Mouse (Mus musculus): ENCODE results near the gene Atp6v0a2.
"Not testable (repeated sequence)": the region's sequence is repeated elsewhere in the genome, so short reads cannot be mapped to it uniquely, and the experiment has no call there.

The Atp6v0a2 gene

DNA sequence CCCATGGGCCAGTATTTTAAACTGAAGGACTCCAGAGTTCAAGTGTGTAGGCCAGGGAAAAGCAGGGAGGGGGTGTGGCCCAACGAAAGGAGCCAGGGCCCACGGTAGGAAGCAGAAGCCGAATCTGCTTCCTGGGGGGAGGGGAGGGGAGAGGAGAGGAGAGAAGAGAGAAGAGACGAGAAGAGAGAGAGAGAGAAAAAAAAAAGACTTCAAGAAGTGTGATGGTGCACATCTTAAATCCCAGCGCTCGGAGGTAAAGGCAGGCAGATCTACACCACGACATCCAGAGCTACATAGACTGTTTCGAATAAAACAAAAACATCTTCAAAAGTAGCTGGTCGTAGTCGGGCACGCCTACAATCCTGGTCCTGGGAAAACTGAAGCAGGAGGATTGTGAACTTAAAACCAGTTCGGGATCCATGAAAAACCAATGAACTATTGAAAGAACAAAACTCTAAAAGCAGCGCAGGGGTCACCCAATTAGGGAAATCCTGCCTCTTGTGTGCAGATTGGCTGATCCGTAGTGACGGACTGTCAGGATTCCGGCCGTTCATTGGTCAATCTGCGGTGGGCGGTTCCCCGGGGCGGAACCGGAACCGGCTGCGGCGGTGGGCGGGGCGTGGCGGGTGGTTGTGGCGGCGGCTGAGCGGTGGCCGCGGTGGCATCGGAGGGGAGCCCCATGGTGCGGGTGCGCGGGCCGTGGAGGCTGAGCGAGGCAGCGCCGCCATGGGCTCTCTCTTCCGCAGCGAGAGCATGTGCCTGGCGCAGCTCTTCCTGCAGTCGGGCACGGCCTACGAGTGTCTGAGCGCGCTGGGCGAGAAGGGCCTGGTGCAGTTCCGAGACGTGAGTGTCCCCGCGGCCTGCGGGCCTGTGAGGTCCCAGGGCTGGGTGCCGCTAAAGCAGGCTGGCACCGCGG is at the start of gene Atp6v0a2:
TSS of gene Atp6v0a2 (plus strand) at position 129 of the 916 bp plus-strand sequence.
- DNase-seq = peak; percentile 90

DNA sequence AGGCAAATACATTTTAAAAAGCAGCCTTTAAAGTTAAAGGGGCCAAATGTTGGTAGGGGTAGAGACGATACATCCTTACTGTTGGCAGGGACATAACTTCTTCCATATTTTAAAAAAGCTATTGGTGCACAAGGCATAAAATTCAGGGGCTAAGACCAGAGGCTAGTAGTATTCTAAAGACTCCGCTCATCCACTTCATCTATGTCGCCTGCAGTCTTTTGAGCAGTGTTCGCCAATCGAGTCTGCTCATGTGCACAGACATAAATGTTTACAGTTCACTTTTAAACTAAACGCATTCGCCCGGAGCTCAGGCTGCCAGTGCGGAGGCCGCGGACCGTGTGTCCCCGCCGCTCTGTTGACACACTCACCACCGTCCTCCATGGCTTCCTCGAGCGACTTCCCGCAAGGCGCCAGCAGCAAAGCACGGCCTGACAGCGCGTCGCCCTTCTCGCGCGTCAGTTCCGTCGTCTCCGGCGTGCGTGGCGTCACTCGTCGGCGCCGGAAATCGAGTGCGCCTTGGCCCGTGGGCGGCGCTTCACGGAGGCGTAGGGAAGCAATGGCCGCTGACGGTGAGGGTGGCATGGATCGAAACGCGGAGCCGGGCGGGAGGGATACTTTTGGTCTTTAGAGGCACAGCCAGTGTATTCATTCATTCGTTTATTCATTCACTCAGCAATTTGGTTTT is 49.6 kb upstream of the Atp6v0a2 start, which contains the start of the genes Eif2b1 and Gtf2h3:
TSS of gene Eif2b1 (minus strand) at position 499 of the 685 bp plus-strand sequence.
TSS of gene Gtf2h3 (plus strand) at position 508 of the 685 bp plus-strand sequence.
- DNase-seq = peak; percentile 87

DNA sequence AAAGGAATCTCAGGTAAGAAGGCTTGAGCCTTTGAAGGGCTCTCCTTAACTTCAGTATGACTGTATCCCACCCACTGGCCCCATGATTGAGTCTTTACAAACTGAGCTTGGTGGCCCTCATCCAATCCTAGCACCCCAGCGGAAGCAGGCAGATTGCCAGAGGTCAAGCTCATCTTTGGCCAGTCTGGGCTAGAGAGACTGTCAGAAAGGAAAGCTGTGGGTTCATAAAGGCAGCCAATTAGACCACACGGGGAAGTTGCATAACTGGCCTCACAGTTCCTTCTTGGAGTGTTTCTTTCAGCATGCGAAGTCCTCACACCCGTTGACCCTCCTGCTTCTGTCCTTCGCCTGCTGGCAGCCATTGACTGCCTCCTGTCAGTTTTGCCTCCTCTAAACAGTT is 45.9 kb upstream of the Atp6v0a2 start:
- DNase-seq = no peak

DNA sequence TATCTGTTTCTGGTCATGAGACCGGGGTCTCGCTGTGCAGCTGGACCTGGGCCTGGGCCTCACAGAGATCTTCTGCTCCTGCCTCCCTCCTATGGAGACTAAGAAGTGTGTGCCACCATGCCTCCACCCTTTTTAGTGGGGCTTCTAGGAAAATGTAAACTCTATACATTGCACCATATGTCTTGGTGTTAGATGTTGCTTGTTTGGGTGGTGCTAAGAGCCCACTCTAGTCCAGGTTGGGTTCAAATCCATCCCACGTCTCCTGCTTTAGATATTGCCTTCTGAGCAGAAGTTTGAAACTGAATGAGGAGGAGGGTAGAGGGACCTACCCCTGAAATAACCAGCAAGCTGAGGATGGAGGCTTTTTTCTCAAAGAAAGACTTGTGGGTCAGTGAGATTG is 35.6 kb upstream of the Atp6v0a2 start:
- DNase-seq = no peak

DNA sequence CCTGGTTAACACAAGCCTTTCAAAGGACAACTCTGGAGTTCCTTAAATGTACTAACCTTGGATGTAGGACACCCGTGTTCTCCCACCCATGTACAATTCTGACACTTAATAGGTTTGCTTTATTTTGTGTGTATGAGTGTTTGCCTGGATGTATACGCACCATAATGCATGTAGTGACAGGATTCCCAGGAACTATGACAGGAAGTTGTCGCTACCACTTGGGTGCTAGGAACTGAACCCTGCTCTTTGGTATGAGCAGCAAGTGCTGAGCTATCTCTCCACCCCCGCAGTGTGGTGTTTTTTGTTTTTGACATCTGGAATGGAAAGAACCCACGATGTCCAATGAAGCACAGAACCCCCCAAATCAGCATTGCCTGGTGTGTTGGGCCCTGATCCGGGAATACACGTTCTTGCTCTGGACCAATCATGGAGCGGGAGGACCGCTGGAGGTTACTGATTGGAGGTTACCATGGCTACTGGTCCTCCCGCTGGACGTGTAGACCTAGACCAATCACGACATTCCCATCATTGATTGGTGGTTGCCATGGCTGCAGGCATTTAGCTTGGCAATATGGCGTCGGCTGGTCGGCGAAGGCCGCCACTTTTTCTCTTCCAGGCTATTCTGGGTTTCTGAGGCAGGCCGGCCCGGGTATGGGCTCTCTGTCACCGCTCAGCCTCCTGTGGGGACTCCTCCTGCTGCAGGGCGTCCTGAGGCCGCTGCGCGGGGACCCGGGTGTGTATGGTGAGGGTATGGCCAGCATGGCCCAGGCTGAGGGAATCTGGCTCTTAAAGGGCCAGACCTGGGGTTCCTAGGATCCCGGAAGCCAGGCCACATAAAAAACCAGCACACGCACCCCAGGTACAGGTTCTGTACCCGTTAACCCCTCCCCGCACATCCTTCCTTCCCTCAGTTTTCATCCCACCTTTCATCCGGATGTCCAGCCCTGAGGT is 29.9 kb upstream of the Atp6v0a2 start:
- DNase-seq = peak; percentile 88

DNA sequence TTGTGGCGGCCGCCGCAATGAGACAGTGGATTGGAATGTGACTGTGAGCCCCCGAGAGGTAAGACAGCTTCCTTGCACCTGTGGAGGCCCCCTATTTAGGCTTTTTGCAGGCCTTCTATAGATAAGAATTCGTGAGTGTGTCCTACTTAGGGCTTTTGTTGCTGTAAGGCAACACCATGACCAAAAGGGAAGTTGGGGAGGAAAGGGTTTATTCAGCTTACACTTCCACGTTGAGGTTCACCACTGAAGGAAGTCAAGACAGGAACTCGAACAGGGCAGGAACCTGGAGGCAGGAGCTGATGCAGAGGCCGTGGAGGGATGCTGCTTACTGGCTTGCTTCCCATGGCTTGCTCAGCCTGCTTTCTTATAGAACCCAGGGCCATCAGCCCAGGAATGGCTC is 28.6 kb upstream of the Atp6v0a2 start:
- DNase-seq = not testable (repeated sequence)

DNA sequence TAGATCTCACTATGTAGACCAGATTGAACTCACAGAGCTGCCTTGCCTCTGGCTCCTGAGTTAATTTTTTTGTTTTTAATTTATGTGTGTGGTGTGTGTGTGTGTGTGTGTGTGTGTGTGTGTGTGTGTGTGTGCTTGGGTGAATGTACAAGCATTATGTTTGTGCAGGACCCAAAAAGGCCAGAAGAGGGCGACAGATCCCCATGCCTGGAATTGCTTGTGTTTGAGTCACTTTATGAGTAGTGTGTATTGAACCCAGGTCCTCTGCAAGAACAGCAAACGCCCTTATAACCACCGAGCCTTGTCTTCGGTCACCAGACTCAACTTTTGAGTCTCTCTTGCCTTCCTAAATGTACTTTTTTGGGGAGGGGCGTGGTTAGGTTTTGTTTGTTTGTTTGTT is 26.0 kb upstream of the Atp6v0a2 start:
- no peak for DNase-seq

DNA sequence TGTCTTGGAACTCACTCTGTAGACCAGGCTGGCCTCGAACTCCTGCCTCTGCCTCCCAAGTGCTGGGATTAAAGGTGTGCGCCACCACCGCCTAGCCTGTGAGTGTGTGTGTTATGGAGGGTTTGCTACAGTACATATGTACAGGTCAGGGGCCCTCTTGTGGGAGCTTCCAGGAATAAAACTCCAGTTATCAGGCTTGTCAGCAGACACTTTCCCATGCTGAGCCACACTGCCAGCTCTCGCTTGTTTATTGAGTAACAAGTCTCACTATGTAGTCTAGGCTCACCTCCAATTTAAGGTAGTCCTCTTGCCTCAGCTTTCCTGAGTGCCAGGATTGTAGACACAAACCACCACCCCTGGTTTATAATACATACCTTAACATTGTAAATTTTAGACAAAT is 24.1 kb upstream of the Atp6v0a2 start:
- DNase-seq = no peak

DNA sequence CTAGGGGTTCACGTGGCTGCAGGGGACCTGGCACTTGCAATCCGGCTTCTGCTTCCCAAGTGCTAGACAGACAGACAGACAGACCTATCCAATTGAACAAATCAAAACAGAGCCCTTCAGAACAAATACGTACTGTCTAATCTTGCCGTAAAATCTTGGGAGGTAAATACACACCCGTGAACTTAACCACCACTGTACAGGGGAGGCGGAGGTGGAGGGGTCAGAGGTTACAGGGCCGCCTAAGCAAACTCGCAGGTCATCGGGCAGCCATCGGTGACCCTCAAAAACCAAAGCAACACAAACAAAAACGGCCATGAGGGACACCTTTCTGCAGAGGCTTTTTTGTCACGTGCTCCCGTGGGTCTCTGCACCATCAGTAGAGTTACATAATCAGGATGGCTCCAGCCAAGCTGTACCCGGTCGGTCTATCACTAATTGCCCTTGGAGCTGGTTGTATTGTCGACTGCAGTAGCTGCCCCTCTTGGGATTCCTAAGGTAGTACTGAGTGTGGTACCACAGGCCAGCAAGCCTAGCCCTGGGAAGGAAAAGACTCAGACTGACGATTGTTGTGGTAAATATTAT is 23.2 kb upstream of the Atp6v0a2 start:
- no peak for DNase-seq

DNA sequence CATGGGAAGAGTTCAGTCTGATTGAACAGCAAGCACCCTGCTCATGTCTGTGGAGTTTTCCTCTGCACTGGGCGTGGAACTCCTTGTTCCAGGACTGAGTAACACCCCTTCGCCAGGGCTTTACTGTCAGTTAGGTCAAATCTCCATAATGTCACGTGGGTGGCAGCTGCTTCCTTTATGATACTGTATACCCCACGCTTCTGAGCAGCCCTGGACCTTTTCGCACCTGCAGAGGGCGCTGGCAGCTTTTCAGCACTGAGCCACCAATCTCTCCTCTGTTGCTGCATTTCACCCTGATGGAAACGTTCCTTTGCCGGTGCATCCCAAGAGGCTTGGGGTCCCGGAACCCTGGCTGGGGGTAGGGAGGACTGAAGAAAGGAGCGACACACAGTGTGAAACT is 17.4 kb upstream of the Atp6v0a2 start:
- DNase-seq = no peak

DNA sequence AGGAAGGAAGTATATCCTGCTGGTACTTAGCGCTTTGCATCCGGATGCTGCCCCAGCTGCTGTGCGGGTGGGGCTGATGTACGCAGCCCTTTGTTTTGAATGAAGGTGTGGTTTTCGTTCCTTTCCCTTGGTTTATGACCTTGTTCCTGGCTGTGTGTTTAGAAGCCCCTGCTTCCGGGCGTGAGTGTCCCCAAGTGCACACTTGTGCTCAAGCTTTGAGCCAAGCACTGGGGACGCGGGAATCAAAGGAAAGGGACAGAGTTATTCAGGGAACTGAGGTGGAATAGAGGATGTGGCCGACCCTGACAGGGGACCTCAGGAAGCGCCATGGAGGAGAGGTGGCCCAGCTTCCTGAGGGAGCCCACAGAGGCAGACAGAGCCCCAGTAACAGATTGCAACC is 13.7 kb upstream of the Atp6v0a2 start:
- no peak for DNase-seq

DNA sequence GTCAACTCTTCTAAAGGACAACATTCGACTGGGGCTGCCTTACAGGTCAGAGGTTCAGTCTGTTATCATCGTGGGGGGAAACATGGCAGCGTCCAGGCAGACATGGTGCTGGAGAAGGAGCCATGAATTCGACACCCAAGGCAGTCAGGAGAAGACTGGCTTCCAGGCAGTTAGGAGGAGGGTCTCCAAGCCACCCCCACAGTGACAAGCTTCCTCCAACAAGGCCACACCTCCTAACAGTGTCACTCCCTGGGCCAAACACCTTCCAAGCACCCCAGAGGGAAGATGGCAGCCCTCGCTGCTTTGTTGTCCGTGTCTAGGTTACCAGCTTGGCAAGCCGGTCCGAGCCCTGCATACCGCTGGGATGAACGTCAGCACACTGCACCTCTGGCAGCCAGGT is 9.7 kb upstream of the Atp6v0a2 start:
- DNase-seq = no peak

DNA sequence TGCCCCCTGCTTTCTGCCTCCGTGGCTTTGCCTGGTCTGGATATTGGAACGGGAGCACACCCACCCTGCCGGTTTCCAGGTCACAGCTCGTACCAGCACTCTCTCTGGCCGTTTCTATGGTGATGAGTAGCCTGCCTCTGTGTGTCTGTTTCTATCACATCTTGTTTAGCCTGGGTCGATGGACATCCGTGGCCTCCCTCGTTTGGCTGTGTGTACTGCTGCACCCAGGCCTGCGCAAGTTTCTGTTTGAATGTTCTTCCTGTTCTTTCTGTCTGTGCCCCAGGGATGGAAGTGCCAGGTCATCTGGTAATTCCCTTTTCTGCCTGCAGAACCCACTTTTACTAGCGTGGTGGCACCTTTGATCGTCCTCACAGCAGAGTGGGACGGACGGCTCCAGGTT is 7.0 kb upstream of the Atp6v0a2 start:
- DNase-seq = no peak

DNA sequence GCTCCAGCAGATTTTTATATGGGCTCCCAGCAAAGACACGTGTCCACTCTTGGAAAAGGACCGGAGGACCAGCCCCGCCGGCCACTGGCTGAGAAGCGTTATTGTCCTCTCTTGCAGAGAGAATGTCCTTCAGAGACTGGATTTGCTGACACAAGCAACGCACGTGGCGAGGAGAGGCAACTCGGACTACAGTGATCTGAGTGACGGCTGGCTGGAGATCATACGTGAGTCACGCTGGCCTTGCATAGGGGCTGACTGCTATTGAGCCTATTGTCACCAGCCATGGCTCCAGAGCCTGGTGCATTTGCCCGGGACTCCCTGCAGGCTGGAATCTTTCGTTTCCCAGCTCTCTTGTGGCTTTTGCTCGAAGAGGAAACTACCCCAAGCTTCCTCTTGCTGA is 5.5 kb upstream of the Atp6v0a2 start:
- no peak for DNase-seq

DNA sequence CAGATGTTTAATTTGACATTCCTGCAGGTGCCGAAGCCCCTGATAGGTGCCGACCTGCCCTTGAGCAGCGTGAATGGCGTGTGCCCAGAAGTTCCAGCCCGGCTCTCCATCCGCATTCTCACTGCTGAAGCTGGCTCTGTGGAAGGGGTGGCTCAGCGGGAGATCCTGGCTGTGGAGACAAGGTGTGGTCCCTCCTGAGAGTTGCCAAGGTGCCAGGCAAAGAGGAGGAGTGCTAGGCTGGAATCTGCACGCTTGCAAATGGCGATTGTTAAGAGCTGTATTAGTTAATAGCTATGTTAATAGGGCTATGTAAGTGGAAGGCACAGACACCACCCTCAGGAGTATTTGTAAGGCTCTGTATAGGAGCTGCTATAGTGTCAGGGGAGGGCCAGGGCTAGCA is 4.1 kb upstream of the Atp6v0a2 start:
- DNase-seq = no peak

DNA sequence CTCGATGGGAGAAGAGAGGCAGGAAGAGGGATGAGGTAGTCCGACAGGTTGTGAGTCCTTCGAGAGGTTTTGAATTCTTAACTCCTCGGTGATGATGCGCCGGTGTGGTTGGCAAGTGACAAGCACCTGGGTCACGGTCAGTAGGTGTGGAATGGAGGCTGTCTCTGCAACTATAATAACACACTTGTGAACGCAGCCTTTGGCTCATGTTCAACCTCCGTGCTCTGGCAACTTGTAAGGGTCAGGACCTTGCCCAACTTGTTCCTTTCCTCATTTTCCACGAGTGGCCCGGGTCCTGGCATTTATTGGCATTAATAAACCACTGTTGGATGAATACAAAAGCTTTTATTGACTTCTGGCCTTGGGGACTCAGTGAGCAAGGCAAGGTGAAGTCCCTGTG is 1.3 kb downstream of the Atp6v0a2 start:
- DNase-seq = no peak

DNA sequence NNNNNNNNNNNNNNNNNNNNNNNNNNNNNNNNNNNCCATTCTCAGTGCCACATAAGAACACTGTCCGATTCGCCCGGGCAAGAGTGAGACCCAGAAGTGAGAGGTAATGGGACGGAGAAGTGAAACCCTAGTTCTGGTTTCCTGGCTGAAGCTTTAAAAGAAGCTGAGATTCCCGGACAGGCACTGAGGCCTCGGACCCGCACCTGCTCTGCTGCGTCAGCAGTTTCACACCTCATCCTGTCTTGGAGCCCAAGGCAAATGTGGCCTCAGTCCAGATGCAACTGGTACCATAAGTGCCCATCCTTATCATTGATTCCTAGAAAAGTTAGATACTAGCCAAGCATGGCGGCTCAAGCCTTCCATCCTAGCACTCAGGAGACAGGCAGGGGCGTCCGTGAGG is 3.3 kb downstream of the Atp6v0a2 start:
- DNase-seq = no peak

DNA sequence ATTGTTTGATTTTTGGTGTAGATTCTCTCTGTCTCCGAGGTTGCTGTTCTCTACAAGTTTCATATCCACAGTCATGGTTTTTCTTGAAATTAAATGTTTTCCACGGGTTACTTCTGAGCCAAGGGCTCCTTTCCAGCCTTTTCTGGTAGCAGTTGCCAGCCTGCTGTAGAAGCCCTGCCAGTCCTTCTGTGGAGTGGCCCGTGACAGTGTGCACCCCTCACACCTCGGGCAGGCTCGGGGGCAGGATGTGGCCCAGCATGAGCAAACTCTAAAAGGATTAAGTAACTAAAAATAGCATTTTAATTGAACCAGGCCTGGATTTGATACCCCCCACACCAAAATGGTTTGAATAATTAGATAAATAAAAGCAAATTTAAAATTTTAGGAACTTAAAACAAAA is 4.1 kb downstream of the Atp6v0a2 start:
- no peak for DNase-seq

DNA sequence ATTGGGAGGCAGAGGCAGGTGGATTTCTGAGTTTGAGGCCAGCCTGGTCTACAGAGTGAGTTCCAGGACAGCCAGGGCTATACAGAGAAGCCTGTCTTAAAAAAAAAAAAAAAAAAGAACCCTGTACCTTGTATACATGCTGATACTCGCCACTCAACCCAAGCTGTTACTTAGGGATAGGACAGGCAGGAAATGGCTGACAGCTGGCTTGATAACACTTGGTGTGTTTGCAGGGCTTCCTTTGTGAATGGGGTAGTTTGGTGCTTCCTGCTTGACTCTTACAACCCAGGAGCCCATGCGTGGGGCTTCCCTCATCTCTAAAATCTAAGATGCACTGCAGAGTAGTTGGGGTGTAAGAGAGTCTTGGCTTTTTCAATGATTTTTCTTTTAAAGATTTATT is 5.0 kb downstream of the Atp6v0a2 start:
- DNase-seq = no peak

DNA sequence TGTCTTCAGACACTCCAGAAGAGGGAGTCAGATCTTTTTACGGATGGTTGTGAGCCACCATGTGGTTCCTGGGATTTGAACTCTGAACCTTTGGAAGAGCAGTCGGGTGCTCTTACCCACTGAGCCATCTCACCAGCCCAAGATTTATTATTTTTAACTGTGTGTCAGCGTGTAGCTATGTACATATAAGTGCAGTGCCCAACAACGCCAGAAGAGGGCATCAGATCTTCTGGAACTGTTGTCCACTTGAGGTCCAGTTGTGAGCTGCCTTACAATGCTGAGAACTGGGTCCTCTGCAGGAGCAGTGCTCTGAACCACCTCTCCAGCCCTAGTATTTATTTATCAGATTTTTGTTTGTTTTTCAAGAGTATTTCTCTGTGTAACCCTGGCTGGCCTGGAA is 6.7 kb downstream of the Atp6v0a2 start:
- DNase-seq = not testable (repeated sequence)

DNA sequence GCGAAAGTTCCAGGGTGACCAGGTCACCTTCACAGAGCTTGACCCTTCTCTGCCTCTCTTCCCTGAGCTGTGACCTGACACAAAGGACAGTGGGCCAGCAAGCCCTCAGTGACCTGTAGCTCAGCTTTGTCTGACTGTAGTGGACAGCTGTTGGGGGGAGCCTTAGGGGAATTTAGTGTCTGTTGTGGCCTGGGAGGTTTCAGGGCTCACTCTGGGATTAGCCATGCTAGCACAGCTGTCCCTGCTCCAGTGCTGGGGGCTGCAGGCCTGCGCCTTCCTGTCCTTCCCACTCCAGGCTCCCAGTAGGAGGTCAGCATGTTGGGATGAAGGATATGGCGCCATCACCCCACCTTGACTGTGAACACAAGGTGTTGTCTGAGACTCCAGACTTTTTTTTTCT is 7.8 kb downstream of the Atp6v0a2 start:
- DNase-seq = no peak

DNA sequence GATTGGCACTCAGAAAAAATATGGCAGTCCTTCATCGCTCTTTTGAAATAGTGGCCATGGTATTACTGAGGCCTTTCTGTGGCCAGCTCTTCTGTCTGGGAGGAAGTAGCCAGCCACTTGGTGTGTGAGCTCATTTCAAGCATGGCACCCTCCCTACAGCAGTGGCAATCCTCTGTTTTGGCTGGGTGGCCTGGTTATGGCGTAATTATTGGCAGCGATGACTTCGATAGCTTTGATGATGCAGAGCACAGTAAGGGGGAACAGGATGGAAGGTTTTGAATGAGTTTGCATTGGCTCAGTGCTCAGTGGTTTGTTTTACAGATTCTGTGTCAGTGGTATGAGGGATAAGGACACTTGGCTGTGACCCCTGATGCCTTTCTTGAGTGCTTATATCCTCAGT is 8.3 kb downstream of the Atp6v0a2 start:
- no peak for DNase-seq

DNA sequence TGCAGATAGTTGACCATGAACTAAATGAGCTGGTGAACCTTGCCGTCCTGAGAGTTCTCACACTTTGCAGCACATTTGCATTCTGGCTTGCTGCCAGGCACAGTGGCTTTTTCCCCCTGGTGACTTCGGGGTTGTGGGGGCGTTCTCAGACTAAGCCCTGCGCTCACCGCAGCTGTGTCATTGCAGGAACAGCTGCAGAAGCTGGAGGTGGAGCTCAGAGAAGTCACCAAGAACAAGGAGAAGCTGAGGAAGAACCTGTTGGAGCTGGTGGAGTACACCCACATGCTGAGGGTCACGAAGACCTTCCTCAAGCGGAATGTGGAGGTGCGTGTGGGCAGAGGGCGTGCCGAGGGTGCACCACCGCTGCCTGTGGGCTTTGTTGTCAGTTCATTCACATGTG is 8.9 kb downstream of the Atp6v0a2 start:
- no peak for DNase-seq
